Mouse (Mus musculus): ENCODE measurements around the gene Amacr.
"Not testable (repeated sequence)": the region's sequence is repeated elsewhere in the genome, so short reads cannot be mapped to it uniquely, and the experiment has no call there.

Amacr gene

GRCm38 (mm10) chr15:10986477-10986876, 4.9 kb downstream of the Amacr start:
- not testable (repeated sequence) for DNase-seq (ENCODE audit: low read depth, low spot score)

- no peak for DNase-seq (ENCODE audit: low read depth, low spot score)
Observed at GRCm38 (mm10) chr15:10990411-10990810, 8.9 kb downstream of the Amacr start.

- DNase-seq (ENCODE audit: low read depth, low spot score) = no peak
Observed at GRCm38 (mm10) chr15:10991566-10991965, 10.0 kb downstream of the Amacr start.

- DNase-seq (ENCODE audit: low read depth, low spot score) = no peak
Observed at GRCm38 (mm10) chr15:10999832-11000231, 18.3 kb downstream of the Amacr start.

- no peak for DNase-seq (ENCODE audit: low read depth, low spot score)
Observed at GRCm38 (mm10) chr15:11000421-11000820, 18.9 kb downstream of the Amacr start, which contains the start of gene Slc45a2. TSS of gene Slc45a2 (plus strand) at chr15:11000721.

- DNase-seq (ENCODE audit: low read depth, low spot score) = no peak
Observed at GRCm38 (mm10) chr15:11003791-11004190, 22.2 kb downstream of the Amacr start.

GRCm38 (mm10) chr15:11004646-11005045, 23.1 kb downstream of the Amacr start:
- DNase-seq (ENCODE audit: low read depth, low spot score) = no peak

GRCm38 (mm10) chr15:11008756-11009155, 27.2 kb downstream of the Amacr start:
- DNase-seq (ENCODE audit: low read depth, low spot score) = no peak

- no peak for DNase-seq (ENCODE audit: low read depth, low spot score)
Observed at GRCm38 (mm10) chr15:11010976-11011548, 29.5 kb downstream of the Amacr start.

GRCm38 (mm10) chr15:11014931-11015330, 33.4 kb downstream of the Amacr start:
- no peak for DNase-seq (ENCODE audit: low read depth, low spot score)

- no peak for DNase-seq (ENCODE audit: low read depth, low spot score)
Observed at GRCm38 (mm10) chr15:11026801-11027561, 45.4 kb downstream of the Amacr start.

GRCm38 (mm10) chr15:11030188-11030587, 48.6 kb downstream of the Amacr start:
- no peak for DNase-seq (ENCODE audit: low read depth, low spot score)

- no peak for DNase-seq (ENCODE audit: low read depth, low spot score)
Observed at GRCm38 (mm10) chr15:11035947-11036474, 54.5 kb downstream of the Amacr start.

- no peak for DNase-seq (ENCODE audit: low read depth, low spot score)
Observed at GRCm38 (mm10) chr15:11036535-11037375, 55.2 kb downstream of the Amacr start.

GRCm38 (mm10) chr15:11037376-11037695, 55.8 kb downstream of the Amacr start:
- no peak for DNase-seq (ENCODE audit: low read depth, low spot score)

GRCm38 (mm10) chr15:11037711-11038110, 56.2 kb downstream of the Amacr start, which contains the start of gene Rxfp3:
TSS of gene Rxfp3 (minus strand) at chr15:11037991.
- DNase-seq (ENCODE audit: low read depth, low spot score) = no peak

- peak; percentile 18 for DNase-seq (ENCODE audit: low read depth, low spot score)
Observed at GRCm38 (mm10) chr15:11038476-11038875, 56.9 kb downstream of the Amacr start.

- DNase-seq (ENCODE audit: low read depth, low spot score) = no peak
Observed at GRCm38 (mm10) chr15:11040067-11040466, 58.5 kb downstream of the Amacr start.

- no peak for DNase-seq (ENCODE audit: low read depth, low spot score)
Observed at GRCm38 (mm10) chr15:11041229-11041628, 59.7 kb downstream of the Amacr start.

- DNase-seq (ENCODE audit: low read depth, low spot score) = no peak
Observed at GRCm38 (mm10) chr15:11042828-11043227, 61.3 kb downstream of the Amacr start.
